Mouse (Mus musculus) midbrain, embryonic 14.5 days (tissue): Measurements from ENCODE around the gene Plpp7. TPM values are rescaled to one million over a fixed set of nuclear protein-coding genes. Genes with fewer than 3 reads are reported as not detected.

Experiments used
- ATAC-seq: fragments of 200-750 bp; cut with Nextera tagmentation; 2 replicates; pipeline ENCODE4 v1.8.0; 2017; ENCODE audit warnings: moderate number of reproducible peaks, moderate library complexity; ENCODE audit not compliant: low FRiP score, low TSS enrichment
- DNase-seq: peaks from one replicate; pipeline ENCODE4 v3.0.0-alpha.2; 2015
- H3K27ac ChIP-seq: fragments of 300-500 bp; sonication (generic); replicated peaks from 2 replicates; pipeline ENCODE4 v1.5.1; 2014; ENCODE audit warnings: mild to moderate bottlenecking, low read depth, low read length, moderate library complexity
- H3K27me3 ChIP-seq: fragments of 300-500 bp; sonication (generic); 2 replicates; pipeline ENCODE4 v1.6.1; 2014; ENCODE audit warnings: low read length, control low read depth, mixed read lengths; ENCODE audit not compliant: control insufficient read depth, insufficient read depth
- H3K36me3 ChIP-seq: fragments of 300-500 bp; sonication (generic); 2 replicates; pipeline ENCODE4 v1.6.1; 2014; ENCODE audit warnings: low read length, control low read depth; ENCODE audit not compliant: control insufficient read depth, insufficient read depth
- H3K4me1 ChIP-seq: fragments of 300-500 bp; sonication (generic); 2 replicates; pipeline ENCODE4 v1.6.1; 2014; ENCODE audit warnings: mild to moderate bottlenecking, antibody characterized with exemption, low read length, control low read depth; ENCODE audit not compliant: control insufficient read depth, insufficient read depth
- H3K4me2 ChIP-seq: fragments of 300-500 bp; sonication (generic); 2 replicates; pipeline ENCODE4 v1.6.1; 2014; ENCODE audit warnings: mild to moderate bottlenecking, low read length, moderate library complexity
- H3K4me3 ChIP-seq: fragments of 300-500 bp; sonication (generic); replicated peaks from 2 replicates; pipeline ENCODE4 v1.5.1; 2014; ENCODE audit warnings: low read depth, low read length
- H3K9ac ChIP-seq: fragments of 300-500 bp; sonication (generic); replicated peaks from 2 replicates; pipeline ENCODE4 v1.6.1; 2014; ENCODE audit warnings: mild to moderate bottlenecking, low read length, moderate library complexity
- H3K9me3 ChIP-seq: fragments of 300-500 bp; sonication (generic); 2 replicates; pipeline ENCODE4 v1.6.1; 2016; ENCODE audit warnings: low read length, control low read depth, mixed read lengths; ENCODE audit not compliant: control insufficient read depth
- WGBS: fragments of 180-500 bp; shearing (Covaris S2); extraction: QIAGEN DNeasy Blood & Tissue Kit; methylation state at CpG from one replicate; pipeline ENCODE4 v1.1.7; 2014; 5-methylcytosine and 5-hydroxymethylcytosine counted together
- polyA plus RNA-seq: library from polyadenylated mRNA; unstranded; fragments of >200 nt; fragmentation: Nextera tagmentation; extraction: Ambion mirVana; gene quantifications from 2 replicates; pipeline ENCODE4 v1.2.1, GENCODE M21; 2014

Gene Plpp7
- polyA plus RNA-seq, 1 experiment from 2014 or later, result 21.6 TPM

DNA sequence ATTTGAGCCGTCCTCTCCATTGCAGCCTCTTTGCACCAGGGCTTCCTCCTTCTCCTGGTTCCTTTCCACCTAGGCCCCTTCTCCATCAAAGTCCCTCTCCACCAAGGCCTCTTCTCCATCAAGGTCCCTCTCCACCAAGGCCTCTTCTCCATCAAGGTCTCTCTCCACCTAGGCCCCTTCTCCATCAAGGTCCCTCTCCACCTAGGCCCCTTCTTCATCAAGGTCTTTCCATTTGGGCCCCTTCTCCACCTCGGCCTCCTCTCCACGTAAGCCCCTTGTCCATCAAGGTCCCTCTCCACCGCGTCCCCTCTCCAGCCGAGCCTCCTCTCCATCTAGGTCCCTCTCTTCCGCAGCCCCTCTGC lies 55.2 kb downstream of the Plpp7 start:
- DNase-seq (no peak), ATAC-seq (peak; percentile 79)
- Histone ChIP-seq H3K27me3 (no peaks in the 10 kb centered on the region), H3K27ac (peak overlapping the region; percentile 99), H3K4me3 (peak overlapping the region; percentile 86), H3K9ac (peak overlapping the region; percentile 100), H3K9me3 (no peaks in the 10 kb centered on the region), H3K36me3 (no peaks in the 10 kb centered on the region), H3K4me2 (peak overlapping the region; percentile 100), H3K4me1 (peaks cover 42% of the 10 kb centered on the region)
- WGBS, result 2% methylated on average over 7 of the region's 7 CpGs

DNA sequence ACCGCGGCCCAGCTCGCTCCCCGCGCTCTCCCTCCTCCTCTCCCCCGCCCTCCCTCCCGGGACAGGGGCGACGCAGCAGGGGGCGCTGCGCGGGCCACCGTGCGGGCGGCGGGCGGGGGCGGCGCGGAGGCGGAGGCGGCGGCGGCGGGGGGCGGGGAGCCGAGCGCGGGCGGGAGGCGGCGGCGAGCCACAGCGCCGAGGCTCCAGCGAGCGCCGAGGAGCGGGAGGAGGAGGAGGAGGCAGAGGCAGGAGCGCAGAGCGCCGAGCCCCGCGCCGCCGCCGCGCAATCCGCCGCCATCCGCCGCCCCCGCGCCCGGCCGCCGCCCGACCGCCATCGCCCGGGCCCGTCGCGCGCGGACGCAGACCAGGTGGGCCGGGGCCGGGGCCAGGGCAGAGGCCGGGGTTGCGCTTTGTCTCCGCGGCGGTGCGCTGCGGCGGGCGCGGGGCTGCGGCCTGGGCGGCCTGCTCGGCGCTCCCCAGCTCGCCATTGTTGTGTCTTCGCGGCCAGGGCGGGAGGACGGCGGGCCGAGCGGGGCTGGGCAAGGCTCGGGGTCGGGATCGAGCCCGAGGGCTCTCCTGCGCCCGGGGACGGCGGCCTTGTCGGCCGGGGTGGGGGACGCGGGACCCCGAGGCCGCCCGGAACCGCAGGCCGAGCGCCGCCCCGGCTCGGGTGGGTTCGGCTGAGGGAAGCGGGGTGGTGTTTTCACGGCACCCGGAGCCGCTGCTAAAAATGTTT lies 55.8 kb downstream of the Plpp7 start, which contains the start of gene Prrc2b:
TSS of gene Prrc2b (plus strand) at position 159 of the 736 bp plus-strand sequence.
- no peaks in the 10 kb centered on the region for H3K36me3 ChIP-seq
- ATAC-seq, result peak; percentile 80

DNA sequence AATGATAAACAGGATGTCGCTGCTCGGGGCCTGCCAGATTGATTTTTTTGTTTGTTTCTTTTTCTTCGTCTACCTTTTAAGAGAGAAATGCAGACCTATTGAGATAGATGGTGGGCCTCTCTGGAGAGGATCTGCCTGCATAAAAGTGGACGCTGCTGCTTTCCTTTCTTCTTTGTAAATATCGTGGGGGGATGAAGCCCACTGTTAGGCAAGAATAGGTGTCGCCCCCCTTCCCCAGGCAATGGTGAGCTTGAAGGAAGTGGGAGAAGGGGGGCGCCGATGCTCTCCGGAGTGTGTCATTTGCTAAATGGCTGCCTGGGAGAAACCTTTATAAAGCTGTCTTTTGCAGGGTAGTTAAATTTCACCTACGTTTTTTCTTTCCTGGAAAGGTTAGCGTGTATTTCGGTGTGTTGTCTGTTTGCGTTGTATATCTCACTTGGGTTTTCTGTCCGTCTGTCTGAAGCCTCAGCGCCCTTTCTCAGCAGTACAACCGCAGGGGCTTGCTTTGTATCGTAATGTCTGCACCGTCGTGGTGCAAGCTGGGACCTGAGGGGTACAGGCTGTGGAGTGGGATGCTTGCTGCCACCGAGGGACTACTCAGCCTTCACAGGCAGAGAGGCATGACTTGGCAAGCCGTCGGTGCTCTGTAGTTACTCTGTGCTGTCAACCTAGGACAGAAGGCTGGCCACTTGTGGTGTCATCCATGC lies 56.5 kb downstream of the Plpp7 start:
- ATAC-seq (0 out of 2 replicates have a peak, but pooled peaks have one; percentile 35), DNase-seq (peak; percentile 78)
- no peaks in the 10 kb centered on the region for H3K27me3 ChIP-seq
- H3K4me1 ChIP-seq, result peaks cover 55% of the 10 kb centered on the region
- H3K9me3 ChIP-seq, result no peaks in the 10 kb centered on the region
- no peaks in the 10 kb centered on the region for H3K36me3 ChIP-seq
- peak overlapping the region; percentile 86 for H3K4me3 ChIP-seq
- H3K27ac ChIP-seq, result peak overlapping the region; percentile 99
- H3K9ac ChIP-seq, result peak overlapping the region; percentile 100
- 0% methylated on average over 22 of the region's 22 CpGs for WGBS
- H3K4me2 ChIP-seq, result peak overlapping the region; percentile 100

More for the DNA sequence above, 55.8 kb downstream of the Plpp7 start, which contains the start of gene Prrc2b:
- WGBS, result under 1% methylated on average over 79 of the region's 117 CpGs
- peak within 1 kb of the TSS; percentile 100 for H3K9ac ChIP-seq
- peak within 1 kb of the TSS; percentile 99 for H3K27ac ChIP-seq
- peak within 1 kb of the TSS; percentile 100 for H3K4me2 ChIP-seq
- DNase-seq, result peak; percentile 91
- no peaks in the 10 kb centered on the region for H3K9me3 ChIP-seq
- peak within 1 kb of the TSS; percentile 86 for H3K4me3 ChIP-seq
- no peaks in the 10 kb centered on the region for H3K27me3 ChIP-seq
- peaks cover 47% of the 10 kb centered on the region for H3K4me1 ChIP-seq

DNA sequence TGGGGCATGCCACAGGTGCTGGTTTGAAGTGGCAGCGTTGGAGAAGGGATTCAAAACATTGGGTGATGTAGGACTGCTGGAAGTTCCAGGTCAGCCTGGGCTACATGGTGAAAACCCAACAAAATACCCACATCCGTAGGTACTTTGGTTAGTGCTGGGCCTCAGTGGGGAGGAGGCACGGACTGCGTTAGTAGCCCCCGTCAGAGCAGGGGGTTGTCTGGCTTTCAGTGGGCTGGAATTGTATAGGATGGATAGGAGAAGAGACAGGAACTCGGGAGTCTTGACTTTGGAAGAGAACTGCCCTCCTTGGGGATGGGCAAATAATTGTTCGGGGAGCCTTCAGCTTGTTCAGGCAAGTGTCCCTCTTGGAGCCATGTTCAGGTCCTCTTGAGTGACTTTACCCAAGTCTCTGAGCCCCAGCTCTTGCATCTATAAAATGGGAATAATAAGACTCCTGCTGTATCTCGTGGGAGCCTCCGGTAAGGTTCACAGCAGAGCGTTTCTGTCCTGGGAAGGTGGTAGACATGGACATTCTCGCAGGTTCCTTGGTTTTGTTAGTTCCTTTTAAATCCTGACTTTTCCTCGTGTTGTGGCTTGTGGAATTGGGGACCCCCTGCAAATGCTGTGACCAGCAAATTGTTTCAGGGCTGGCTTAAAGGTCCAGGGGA lies 57.2 kb downstream of the Plpp7 start:
- no peak for DNase-seq
- no peak for ATAC-seq
- WGBS, result 14% methylated on average over 12 of the region's 12 CpGs
- H3K27ac ChIP-seq, result peak overlapping the region; percentile 99
- H3K9me3 ChIP-seq, result no peaks in the 10 kb centered on the region
- peak overlapping the region; percentile 100 for H3K4me2 ChIP-seq
- no peaks in the 10 kb centered on the region for H3K36me3 ChIP-seq
- H3K9ac ChIP-seq, result peak overlapping the region; percentile 100
- H3K4me1 ChIP-seq, result peaks cover 61% of the 10 kb centered on the region
- H3K4me3 ChIP-seq, result peak overlapping the region; percentile 86
- no peaks in the 10 kb centered on the region for H3K27me3 ChIP-seq

DNA sequence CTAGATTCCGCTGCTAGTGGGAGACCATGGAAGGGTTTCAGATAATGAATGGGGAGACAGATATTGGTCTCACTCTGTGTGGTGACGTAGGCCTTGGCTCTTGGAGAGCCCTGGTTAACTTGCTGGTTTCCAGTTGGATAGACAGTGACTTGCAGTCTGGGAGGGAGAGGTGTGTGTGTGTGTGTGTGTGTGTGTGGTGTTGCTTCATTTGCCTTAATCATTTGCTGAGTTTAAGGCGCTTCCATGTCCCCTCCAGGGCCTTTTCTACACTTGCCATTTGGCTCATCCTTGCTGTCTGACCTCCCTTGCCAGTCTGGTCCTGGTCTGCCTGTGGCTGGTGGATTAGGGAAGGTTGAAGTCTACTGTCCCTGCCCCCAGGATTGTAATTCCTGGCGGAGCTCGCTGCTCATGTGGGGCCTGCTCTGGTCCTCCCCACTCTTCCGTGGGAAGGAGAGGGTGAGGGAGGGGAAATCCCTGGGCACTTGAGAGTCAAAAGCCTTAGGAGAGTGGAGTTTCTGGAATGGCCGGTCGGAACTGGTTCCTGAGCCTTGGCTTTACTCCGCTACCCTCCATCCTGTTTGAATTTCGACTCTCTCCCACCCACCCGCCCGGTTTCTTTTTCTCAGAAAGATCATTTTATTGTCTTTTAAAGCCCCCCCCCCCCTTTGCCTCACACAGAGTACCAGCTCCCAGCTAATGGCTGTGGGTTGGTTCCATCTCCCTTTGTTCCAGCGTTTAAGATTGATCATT lies 57.9 kb downstream of the Plpp7 start:
- Histone ChIP-seq H3K36me3 (no peaks in the 10 kb centered on the region), H3K4me3 (peak overlapping the region; percentile 86), H3K9me3 (no peaks in the 10 kb centered on the region), H3K4me2 (peak overlapping the region; percentile 100), H3K4me1 (peaks cover 69% of the 10 kb centered on the region), H3K9ac (peak overlapping the region; percentile 100), H3K27ac (peak overlapping the region; percentile 99), H3K27me3 (no peaks in the 10 kb centered on the region)
- DNase-seq (no peak), ATAC-seq (no peak)
- 7% methylated on average over 13 of the region's 13 CpGs for WGBS

DNA sequence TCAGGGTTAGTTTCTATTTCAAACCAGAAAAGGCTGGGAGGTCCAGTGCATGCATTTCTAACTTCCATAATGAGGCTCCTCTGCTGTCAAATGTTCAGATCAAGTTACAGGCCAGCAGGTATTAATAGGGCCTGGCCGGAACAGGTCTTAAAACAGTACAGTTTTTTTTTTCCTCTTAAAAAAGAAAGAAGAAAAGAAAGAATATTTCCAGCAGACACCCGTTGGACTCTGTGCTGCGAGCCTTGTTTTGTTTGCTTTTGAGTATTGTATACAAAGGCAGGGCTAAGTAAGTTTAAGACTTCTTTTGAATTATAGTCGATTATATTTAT lies 58.4 kb downstream of the Plpp7 start:
- no peak for ATAC-seq
- no peaks in the 10 kb centered on the region for H3K27me3 ChIP-seq
- H3K27ac ChIP-seq, result no peak overlapping the region
- H3K9me3 ChIP-seq, result no peaks in the 10 kb centered on the region
- H3K36me3 ChIP-seq, result no peaks in the 10 kb centered on the region
- no peak for DNase-seq
- WGBS, result 27% methylated on average over 4 of the region's 4 CpGs
- H3K4me1 ChIP-seq, result peaks cover 73% of the 10 kb centered on the region
- peak overlapping the region; percentile 100 for H3K9ac ChIP-seq
- H3K4me3 ChIP-seq, result peak overlapping the region; percentile 86
- H3K4me2 ChIP-seq, result peak overlapping the region; percentile 100

DNA sequence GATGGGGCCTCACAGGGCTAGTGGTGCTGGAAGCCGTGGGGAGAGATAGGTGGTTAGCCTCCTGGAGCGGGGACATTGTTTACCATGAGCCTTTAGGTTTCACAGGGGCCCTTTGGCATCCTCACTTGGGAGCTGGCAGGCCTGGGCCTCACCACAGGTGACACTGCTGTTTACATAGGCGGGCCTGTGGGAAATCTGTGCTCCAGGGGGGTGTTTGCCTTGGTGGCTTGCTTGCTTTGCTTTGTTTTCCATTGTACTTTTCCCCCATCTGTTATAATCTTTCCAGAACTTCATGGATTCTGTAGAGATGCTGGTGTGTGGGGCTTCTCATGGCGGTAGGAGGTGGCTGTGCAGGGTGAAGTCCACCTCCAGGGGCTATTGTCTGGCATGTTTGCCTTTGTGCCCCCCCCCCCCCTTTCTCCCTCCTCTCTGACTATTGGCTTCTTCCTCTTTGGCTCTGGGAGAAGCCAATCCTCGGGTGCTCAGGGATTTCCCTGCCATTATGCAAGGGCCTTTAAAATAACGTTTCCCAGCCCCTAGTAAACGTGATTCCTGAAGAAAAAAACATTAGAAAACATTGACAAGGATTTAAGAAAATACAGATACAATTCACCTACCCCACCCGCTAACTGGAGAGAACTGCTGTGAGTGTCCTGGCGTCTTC lies 59.1 kb downstream of the Plpp7 start:
- H3K9ac ChIP-seq, result peak overlapping the region; percentile 100; the same call in 1 of the 2 replicates
- DNase-seq (no peak), ATAC-seq (no peak)
- peak overlapping the region; percentile 52 for H3K27ac ChIP-seq
- H3K36me3 ChIP-seq, result no peaks in the 10 kb centered on the region
- WGBS, result 26% methylated on average over 9 of the region's 9 CpGs
- H3K4me3 ChIP-seq, result peak overlapping the region; percentile 86
- no peaks in the 10 kb centered on the region for H3K9me3 ChIP-seq
- no peaks in the 10 kb centered on the region for H3K27me3 ChIP-seq
- peak overlapping the region; percentile 100 for H3K4me2 ChIP-seq
- peaks cover 80% of the 10 kb centered on the region for H3K4me1 ChIP-seq
